Mouse (Mus musculus): Measurements from ENCODE around the gene Arhgap42.

DNA sequence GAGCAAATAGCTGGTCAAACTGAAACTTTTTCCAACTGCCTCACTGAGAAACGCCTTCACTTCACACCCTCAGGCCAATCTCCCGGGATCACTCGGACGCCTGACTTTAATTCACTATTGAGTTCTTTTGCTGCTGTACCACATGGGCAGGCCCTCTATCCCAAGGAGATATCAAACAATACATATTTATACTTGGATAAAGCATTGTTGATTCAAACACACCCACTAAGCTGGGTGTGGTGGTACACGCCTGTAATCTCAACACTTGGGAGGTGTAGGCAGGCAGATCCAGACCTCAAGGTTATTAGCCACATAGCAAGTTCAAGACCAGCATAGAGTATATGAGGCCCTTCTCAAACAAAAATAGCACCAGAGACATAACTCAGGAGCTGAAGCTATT, 64.7 kb downstream of the Arhgap42 start:
- no peak for TF ChIP-seq CTCF (IDR thresholded peaks at IDR 0.05; ENCODE audit: low read depth, low read length)
- no peak for TF ChIP-seq POLR2A (IDR thresholded peaks at IDR 0.05; ENCODE audit: insufficient read depth, low read length)
- no peak for TF ChIP-seq EP300 (IDR thresholded peaks at IDR 0.05; ENCODE audit: insufficient read depth, low read depth, low read length)

Data from ES-Bruce4 (cell line).